Mouse (Mus musculus) retina, postnatal 1 day (tissue): ENCODE measurements around the gene Prdm16.

ENCODE experiments used
- DNase-seq: peaks from one replicate; pipeline ENCODE4 v3.0.0-alpha.2; 2012

The Prdm16 gene

GRCm38 (mm10) chr4:154636721-154637311, at the start of gene Prdm16:
Gene Prdm16, minus strand, starts transcription at chr4:154636873.
- DNase-seq: peak; percentile 62

GRCm38 (mm10) chr4:154683068-154683752, 46.5 kb upstream of the Prdm16 start:
- no peak for DNase-seq

- no peak for DNase-seq
Measured at GRCm38 (mm10) chr4:154682311-154682710, 45.6 kb upstream of the Prdm16 start.

- DNase-seq: no peak
Measured at GRCm38 (mm10) chr4:154675441-154676000, 38.8 kb upstream of the Prdm16 start.

GRCm38 (mm10) chr4:154674966-154675365, 38.3 kb upstream of the Prdm16 start:
- DNase-seq: peak; percentile 45

- DNase-seq: peak; percentile 80
Measured at GRCm38 (mm10) chr4:154674541-154674940, 37.9 kb upstream of the Prdm16 start.

GRCm38 (mm10) chr4:154673986-154674385, 37.3 kb upstream of the Prdm16 start:
- no peak for DNase-seq

- no peak for DNase-seq
Measured at GRCm38 (mm10) chr4:154672027-154672426, 35.4 kb upstream of the Prdm16 start.

GRCm38 (mm10) chr4:154671232-154671912, 34.7 kb upstream of the Prdm16 start:
- DNase-seq: no peak

- no peak for DNase-seq
Measured at GRCm38 (mm10) chr4:154667767-154668166, 31.1 kb upstream of the Prdm16 start, which contains the start of gene Actrt2. Gene Actrt2, minus strand, starts transcription at chr4:154667867.

GRCm38 (mm10) chr4:154662681-154663215, 26.1 kb upstream of the Prdm16 start:
- no peak for DNase-seq

- no peak for DNase-seq
Measured at GRCm38 (mm10) chr4:154661256-154661655, 24.6 kb upstream of the Prdm16 start.

- no peak for DNase-seq
Measured at GRCm38 (mm10) chr4:154660025-154660424, 23.4 kb upstream of the Prdm16 start.

- peak; percentile 21 for DNase-seq
Measured at GRCm38 (mm10) chr4:154655134-154655910, 18.6 kb upstream of the Prdm16 start.

GRCm38 (mm10) chr4:154652494-154652893, 15.8 kb upstream of the Prdm16 start:
- peak; percentile 40 for DNase-seq

- DNase-seq: no peak
Measured at GRCm38 (mm10) chr4:154649083-154649747, 12.5 kb upstream of the Prdm16 start.

- DNase-seq: peak; percentile 17
Measured at GRCm38 (mm10) chr4:154642496-154642895, 5.8 kb upstream of the Prdm16 start.

GRCm38 (mm10) chr4:154641296-154642110, 4.8 kb upstream of the Prdm16 start:
- DNase-seq: peak; percentile 56

- no peak for DNase-seq
Measured at GRCm38 (mm10) chr4:154640443-154641295, 4.0 kb upstream of the Prdm16 start.
